Mouse (Mus musculus) hindbrain, embryonic 13.5 days (tissue): ENCODE data around the gene Wdr89. TPM values are rescaled to one million over a fixed set of nuclear protein-coding genes. Genes with fewer than 3 reads are reported as not detected.

Experiments
- ATAC-seq: fragments of 200-750 bp; cut with Nextera tagmentation; 2 replicates; pipeline ENCODE4 v1.8.0; 2017; ENCODE audit warnings: moderate TSS enrichment; ENCODE audit not compliant: low FRiP score
- H3K27ac ChIP-seq: fragments of 300-500 bp; sonication (generic); 2 replicates; pipeline ENCODE4 v1.5.1; 2015; ENCODE audit warnings: inconsistent platforms, mild to moderate bottlenecking, moderate library complexity
- H3K27me3 ChIP-seq: fragments of 300-500 bp; sonication (generic); 2 replicates; pipeline ENCODE4 v1.6.1; 2015; ENCODE audit warnings: mild to moderate bottlenecking, inconsistent platforms
- H3K36me3 ChIP-seq: fragments of 300-500 bp; sonication (generic); 2 replicates; pipeline ENCODE4 v1.6.1; 2015; ENCODE audit warnings: mild to moderate bottlenecking, inconsistent platforms
- H3K4me1 ChIP-seq: fragments of 300-500 bp; sonication (generic); replicated peaks from 2 replicates; pipeline ENCODE4 v1.6.1; 2015; ENCODE audit warnings: inconsistent platforms
- H3K4me2 ChIP-seq: fragments of 300-500 bp; sonication (generic); 2 replicates; pipeline ENCODE4 v1.6.1; 2015; ENCODE audit warnings: inconsistent platforms, mild to moderate bottlenecking, moderate library complexity
- H3K4me3 ChIP-seq: fragments of 300-500 bp; sonication (generic); 2 replicates; pipeline ENCODE4 v1.5.1; 2015; ENCODE audit warnings: mild to moderate bottlenecking, inconsistent platforms
- H3K9ac ChIP-seq: fragments of 300-500 bp; sonication (generic); 2 replicates; pipeline ENCODE4 v1.6.1; 2015; ENCODE audit warnings: mild to moderate bottlenecking, inconsistent platforms
- H3K9me3 ChIP-seq: fragments of 300-500 bp; sonication (generic); 2 replicates; pipeline ENCODE4 v1.6.1; 2016; ENCODE audit warnings: inconsistent platforms
- WGBS: fragments of 180-500 bp; shearing (Covaris S2); methylation state at CpG from one replicate; pipeline ENCODE4 v1.1.7; 2015; 5-methylcytosine and 5-hydroxymethylcytosine counted together
- polyA plus RNA-seq: library from polyadenylated mRNA; unstranded; fragments of >200 nt; fragmentation: Nextera tagmentation; extraction: Ambion mirVana; gene quantifications from 2 replicates; pipeline ENCODE4 v1.2.1, GENCODE M21; 2015

The Wdr89 gene
- polyA plus RNA-seq, 1 experiment from 2014 or later, result 5.4 TPM

GRCm38 (mm10) chr12:75638345-75638744, 31.0 kb downstream of the Wdr89 start:
- no peaks in the 10 kb centered on the region for H3K27me3 ChIP-seq
- H3K36me3 ChIP-seq, result no peaks in the 10 kb centered on the region
- H3K4me1 ChIP-seq, result no peaks in the 10 kb centered on the region
- H3K27ac ChIP-seq, result no peak overlapping the region
- no peaks in the 10 kb centered on the region for H3K9me3 ChIP-seq
- ATAC-seq, result no peak
- 87% methylated on average over 2 of the region's 2 CpGs for WGBS
- no peak overlapping the region for H3K4me2 ChIP-seq
- no peak overlapping the region for H3K9ac ChIP-seq
- no peak overlapping the region for H3K4me3 ChIP-seq

- Histone ChIP-seq H3K36me3 (peaks cover 11% of the 10 kb centered on the region), H3K4me3 (no peak overlapping the region), H3K4me1 (no peaks in the 10 kb centered on the region), H3K27me3 (no peaks in the 10 kb centered on the region), H3K9me3 (no peaks in the 10 kb centered on the region), H3K27ac (no peak overlapping the region), H3K4me2 (no peak overlapping the region), H3K9ac (no peak overlapping the region)
- WGBS, result 88% methylated on average over 3 of the region's 3 CpGs
- ATAC-seq, result no peak
These were observed 32.2 kb downstream of the Wdr89 start for GRCm38 (mm10) chr12:75637103-75637502.

- H3K4me2 ChIP-seq, result no peak overlapping the region
- no peaks in the 10 kb centered on the region for H3K27me3 ChIP-seq
- no peaks in the 10 kb centered on the region for H3K9me3 ChIP-seq
- no peak for ATAC-seq
- no peak overlapping the region for H3K27ac ChIP-seq
- peaks cover 15% of the 10 kb centered on the region for H3K36me3 ChIP-seq
- H3K9ac ChIP-seq, result no peak overlapping the region
- H3K4me3 ChIP-seq, result no peak overlapping the region
- no peaks in the 10 kb centered on the region for H3K4me1 ChIP-seq
- WGBS, result 91% methylated on average over 10 of the region's 10 CpGs
These were observed 33.4 kb downstream of the Wdr89 start for GRCm38 (mm10) chr12:75635771-75636430.

GRCm38 (mm10) chr12:75629618-75630017, 39.7 kb downstream of the Wdr89 start:
- H3K27me3 ChIP-seq, result no peaks in the 10 kb centered on the region
- H3K4me1 ChIP-seq, result no peaks in the 10 kb centered on the region
- peaks cover 15% of the 10 kb centered on the region for H3K36me3 ChIP-seq
- H3K27ac ChIP-seq, result no peak overlapping the region
- no peak overlapping the region for H3K4me2 ChIP-seq
- no peak overlapping the region for H3K4me3 ChIP-seq
- ATAC-seq, result no peak
- 53% methylated on average over 1 of the region's 1 CpGs for WGBS
- H3K9ac ChIP-seq, result no peak overlapping the region
- H3K9me3 ChIP-seq, result no peaks in the 10 kb centered on the region

- ATAC-seq, result no peak
- H3K4me1 ChIP-seq, result no peaks in the 10 kb centered on the region
- WGBS, result 96% methylated on average over 5 of the region's 5 CpGs
- H3K4me3 ChIP-seq, result no peak overlapping the region
- H3K27me3 ChIP-seq, result no peaks in the 10 kb centered on the region
- H3K27ac ChIP-seq, result no peak overlapping the region
- H3K4me2 ChIP-seq, result no peak overlapping the region
- H3K9ac ChIP-seq, result no peak overlapping the region
- H3K36me3 ChIP-seq, result no peaks in the 10 kb centered on the region
- peaks cover 6% of the 10 kb centered on the region; the same call in 1 of the 2 replicates for H3K9me3 ChIP-seq
These were observed 46.0 kb downstream of the Wdr89 start for GRCm38 (mm10) chr12:75623292-75623691.

- no peaks in the 10 kb centered on the region for H3K4me1 ChIP-seq
- H3K9ac ChIP-seq, result no peak overlapping the region
- peaks cover 6% of the 10 kb centered on the region; the same call in 1 of the 2 replicates for H3K9me3 ChIP-seq
- no peaks in the 10 kb centered on the region for H3K27me3 ChIP-seq
- no peak overlapping the region for H3K4me2 ChIP-seq
- ATAC-seq, result no peak
- H3K27ac ChIP-seq, result no peak overlapping the region
- no peaks in the 10 kb centered on the region for H3K36me3 ChIP-seq
- 83% methylated on average over 3 of the region's 3 CpGs for WGBS
- H3K4me3 ChIP-seq, result no peak overlapping the region
These were observed 46.5 kb downstream of the Wdr89 start for GRCm38 (mm10) chr12:75622835-75623234.

- peaks cover 5% of the 10 kb centered on the region; the same call in 1 of the 2 replicates for H3K9me3 ChIP-seq
- no peak overlapping the region for H3K4me3 ChIP-seq
- WGBS, result 63% methylated on average over 8 of the region's 8 CpGs
- H3K4me2 ChIP-seq, result no peak overlapping the region
- no peak for ATAC-seq
- H3K4me1 ChIP-seq, result peaks cover 5% of the 10 kb centered on the region; the same call in 1 of the 2 replicates
- no peaks in the 10 kb centered on the region for H3K36me3 ChIP-seq
- no peak overlapping the region for H3K27ac ChIP-seq
- H3K27me3 ChIP-seq, result no peaks in the 10 kb centered on the region
- no peak overlapping the region for H3K9ac ChIP-seq
These were observed 52.5 kb downstream of the Wdr89 start for GRCm38 (mm10) chr12:75616841-75617240.

GRCm38 (mm10) chr12:75616158-75616791, 53.1 kb downstream of the Wdr89 start:
- WGBS, result 7% methylated on average over 24 of the region's 24 CpGs
- H3K9me3 ChIP-seq, result no peaks in the 10 kb centered on the region
- peak overlapping the region; percentile 34 for H3K4me2 ChIP-seq
- H3K27me3 ChIP-seq, result no peaks in the 10 kb centered on the region
- H3K9ac ChIP-seq, result no peak overlapping the region
- no peak overlapping the region for H3K27ac ChIP-seq
- ATAC-seq, result no peak
- peaks cover 5% of the 10 kb centered on the region; the same call in 1 of the 2 replicates for H3K4me1 ChIP-seq
- H3K36me3 ChIP-seq, result no peaks in the 10 kb centered on the region
- H3K4me3 ChIP-seq, result peak overlapping the region; percentile 2; the same call in 1 of the 2 replicates

GRCm38 (mm10) chr12:75615556-75615955, 53.8 kb downstream of the Wdr89 start:
- 50% methylated on average over 3 of the region's 3 CpGs for WGBS
- Histone ChIP-seq H3K9me3 (no peaks in the 10 kb centered on the region), H3K27me3 (no peaks in the 10 kb centered on the region), H3K4me2 (no peak overlapping the region), H3K27ac (no peak overlapping the region), H3K4me1 (peaks cover 5% of the 10 kb centered on the region; the same call in 1 of the 2 replicates), H3K4me3 (no peak overlapping the region), H3K36me3 (no peaks in the 10 kb centered on the region), H3K9ac (no peak overlapping the region)
- no peak for ATAC-seq

GRCm38 (mm10) chr12:75612711-75613110, 56.6 kb downstream of the Wdr89 start:
- Histone ChIP-seq H3K27me3 (no peaks in the 10 kb centered on the region), H3K4me3 (no peak overlapping the region), H3K36me3 (no peaks in the 10 kb centered on the region), H3K9ac (no peak overlapping the region), H3K4me2 (no peak overlapping the region), H3K4me1 (peaks cover 5% of the 10 kb centered on the region; the same call in 1 of the 2 replicates), H3K27ac (no peak overlapping the region), H3K9me3 (no peaks in the 10 kb centered on the region)
- no peak for ATAC-seq
- 86% methylated on average over 7 of the region's 7 CpGs for WGBS

- 20% methylated on average over 4 of the region's 4 CpGs for WGBS
- Histone ChIP-seq H3K4me2 (no peak overlapping the region), H3K36me3 (no peaks in the 10 kb centered on the region), H3K9me3 (no peaks in the 10 kb centered on the region), H3K27me3 (no peaks in the 10 kb centered on the region), H3K9ac (no peak overlapping the region), H3K27ac (no peak overlapping the region), H3K4me1 (peaks cover 6% of the 10 kb centered on the region), H3K4me3 (no peak overlapping the region)
- no peak for ATAC-seq
These were observed 69.8 kb downstream of the Wdr89 start for GRCm38 (mm10) chr12:75599490-75599889.

GRCm38 (mm10) chr12:75598988-75599387, 70.3 kb downstream of the Wdr89 start:
- H3K27me3 ChIP-seq, result no peaks in the 10 kb centered on the region
- H3K9ac ChIP-seq, result no peak overlapping the region
- no peak overlapping the region for H3K27ac ChIP-seq
- no peak overlapping the region for H3K4me2 ChIP-seq
- no peaks in the 10 kb centered on the region for H3K36me3 ChIP-seq
- no peak for ATAC-seq
- H3K9me3 ChIP-seq, result no peaks in the 10 kb centered on the region
- 72% methylated on average over 4 of the region's 4 CpGs for WGBS
- H3K4me3 ChIP-seq, result no peak overlapping the region
- H3K4me1 ChIP-seq, result peaks cover 11% of the 10 kb centered on the region

GRCm38 (mm10) chr12:75597707-75598106, 71.6 kb downstream of the Wdr89 start:
- no peak overlapping the region for H3K4me2 ChIP-seq
- WGBS, result 89% methylated on average over 4 of the region's 4 CpGs
- H3K9ac ChIP-seq, result no peak overlapping the region
- no peak for ATAC-seq
- H3K4me1 ChIP-seq, result peaks cover 23% of the 10 kb centered on the region
- no peak overlapping the region for H3K4me3 ChIP-seq
- H3K36me3 ChIP-seq, result peaks cover 5% of the 10 kb centered on the region
- no peak overlapping the region for H3K27ac ChIP-seq
- no peaks in the 10 kb centered on the region for H3K27me3 ChIP-seq
- no peaks in the 10 kb centered on the region for H3K9me3 ChIP-seq
